Mouse (Mus musculus): ENCODE measurements around the gene Cyp4a10. TPM values are rescaled to one million over a fixed set of nuclear protein-coding genes. Genes with fewer than 3 reads are reported as not detected.

The Cyp4a10 gene
- total RNA-seq, 2 experiments from 2014 or later = not detected

Other genes starting within 250 kb of the Cyp4a10 start
- gene Cyp4a12a, start 219.2 kb upstream of the Cyp4a10 start, total RNA-seq (2015) = not detected in 2 replicates
- gene Cyp4a12a, start 219.2 kb upstream of the Cyp4a10 start, total RNA-seq (2017) = not detected in 2 replicates
- gene Cyp4a12b, start 106.6 kb upstream of the Cyp4a10 start, total RNA-seq (2015) = not detected in 2 replicates
- not detected in 2 replicates for gene Cyp4a12b, start 106.6 kb upstream of the Cyp4a10 start, total RNA-seq (2017)
- not detected in 2 replicates for gene Cyp4a30b, start 65.7 kb upstream of the Cyp4a10 start, total RNA-seq (2015)
- not detected in 2 replicates for gene Cyp4a30b, start 65.7 kb upstream of the Cyp4a10 start, total RNA-seq (2017)
- gene Cyp4a14, start 22.1 kb upstream of the Cyp4a10 start, total RNA-seq (2015) = not detected in 2 replicates
- not detected in 2 replicates for gene Cyp4a14, start 22.1 kb upstream of the Cyp4a10 start, total RNA-seq (2017)
- gene Cyp4a31, start 45.4 kb downstream of the Cyp4a10 start, total RNA-seq (2015) = not detected in 2 replicates
- not detected in 2 replicates for gene Cyp4a31, start 45.4 kb downstream of the Cyp4a10 start, total RNA-seq (2017)
- not detected in 2 replicates for gene Cyp4a32, start 82.7 kb downstream of the Cyp4a10 start, total RNA-seq (2015)
- gene Cyp4a32, start 82.7 kb downstream of the Cyp4a10 start, total RNA-seq (2017) = not detected in 2 replicates
- gene Cyp4b1, start 129.5 kb downstream of the Cyp4a10 start, total RNA-seq (2015) = not detected in 2 replicates
- not detected in 2 replicates for gene Cyp4b1, start 129.5 kb downstream of the Cyp4a10 start, total RNA-seq (2017)
- gene Efcab14, start 219.5 kb downstream of the Cyp4a10 start, total RNA-seq (2015) = 45.3 and 45.4 TPM in 2 replicates
- 27.7 and 28.5 TPM in 2 replicates for gene Efcab14, start 219.5 kb downstream of the Cyp4a10 start, total RNA-seq (2017)

Measured in megakaryocyte, adult 5-6 weeks (primary cell).